Mouse (Mus musculus): Measurements from ENCODE around the gene Pde10a. TPM values are rescaled to one million over a fixed set of nuclear protein-coding genes. Genes with fewer than 3 reads are reported as not detected.

The Pde10a gene
- total and polyA plus RNA-seq, 2 experiments from 2014 or later: 1.5 to 3.0 TPM

DNA sequence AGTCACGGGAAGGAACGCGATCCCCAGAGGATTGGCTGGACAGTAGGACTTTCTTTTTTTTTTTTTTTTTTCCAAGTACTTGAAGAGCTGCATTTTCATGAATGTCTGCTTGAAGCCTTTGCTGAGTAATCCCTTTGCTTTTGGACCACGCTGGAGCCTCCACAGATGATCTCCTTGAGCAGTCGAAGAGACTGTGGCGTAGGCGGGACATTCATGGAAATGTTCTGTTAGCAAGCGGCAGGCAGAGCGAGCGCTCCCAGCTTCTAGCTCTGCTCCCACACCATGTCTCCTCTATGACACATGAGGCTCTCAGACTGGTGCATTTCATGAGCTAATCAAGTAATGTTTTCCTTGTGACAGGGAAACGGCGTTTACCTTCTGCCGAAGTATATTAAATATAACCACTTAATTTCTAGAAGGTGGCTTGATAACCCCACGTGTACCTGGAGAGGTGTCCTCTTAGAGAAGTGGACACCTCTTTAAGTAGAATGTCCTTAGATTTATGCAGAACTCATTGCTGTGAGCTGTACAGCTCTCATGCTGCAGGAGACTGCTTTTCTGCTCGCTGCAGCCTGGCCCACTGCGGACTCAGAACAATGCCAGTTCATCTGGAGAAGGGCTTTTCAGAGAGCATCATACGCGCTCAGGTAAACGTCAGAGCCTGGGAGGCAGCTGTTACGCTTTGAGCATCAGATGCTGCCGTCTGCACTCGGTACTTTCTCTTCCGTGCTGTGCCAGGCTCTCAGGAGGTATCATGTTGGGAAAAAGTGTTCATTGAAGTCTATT lies 333.7 kb downstream of the Pde10a start:
- Histone ChIP-seq H3K27me3 (ENCODE audit: control insufficient read depth, insufficient read depth, low read length) (no peaks in the 10 kb centered on the region), H3K36me3 (replicated peaks; ENCODE audit: control insufficient read depth, insufficient read depth, low read length) (no peaks in the 10 kb centered on the region), H3K9ac (replicated peaks; ENCODE audit: low read depth, low read length) (no peak overlapping the region), H3K9me3 (replicated peaks; ENCODE audit: control insufficient read depth, low read length) (no peaks in the 10 kb centered on the region), H3K4me2 (ENCODE audit: low read depth, low read length) (0 out of 2 replicates have a peak overlapping the region, but pooled peaks have one; percentile 2), H3K4me1 (ENCODE audit: control insufficient read depth, insufficient read depth) (peaks cover 18% of the 10 kb centered on the region), H3K27ac (ENCODE audit: low read depth) (peak overlapping the region; percentile 49), H3K4me3 (ENCODE audit: low read depth, low read length) (no peak overlapping the region)
- TF ChIP-seq EP300 (IDR thresholded peaks at IDR 0.05; ENCODE audit: low read depth) (no peak), CTCF (IDR thresholded peaks at IDR 0.05; ENCODE audit: low read depth) (no peak)
- DNase-seq (ENCODE audit: low spot score) (no peak), ATAC-seq (ENCODE audit: insufficient read depth, low read depth) (no peak)
- 66% methylated on average over 23 of the region's 23 CpGs for WGBS

DNA sequence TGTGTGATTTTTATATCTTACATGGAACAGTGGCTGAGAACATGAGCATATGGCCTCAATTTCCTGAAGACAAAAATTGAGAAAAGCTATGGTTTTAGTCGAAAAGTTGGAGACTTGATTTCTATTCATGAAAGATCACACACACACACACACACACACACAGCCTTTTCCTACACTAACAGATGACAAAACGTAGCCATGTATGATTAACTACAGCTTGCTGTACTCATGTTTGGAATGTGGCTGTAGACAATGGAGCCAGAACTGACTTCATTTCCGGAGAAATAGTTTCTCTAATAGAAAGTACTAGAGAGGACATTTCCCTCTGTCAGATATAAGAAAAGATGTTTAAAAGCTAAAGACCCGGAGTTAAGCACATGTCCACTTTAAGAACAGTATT lies 334.3 kb downstream of the Pde10a start:
- no peak overlapping the region for H3K4me3 ChIP-seq (ENCODE audit: low read depth, low read length)
- H3K9ac ChIP-seq (replicated peaks; ENCODE audit: low read depth, low read length): no peak overlapping the region
- H3K27me3 ChIP-seq (ENCODE audit: control insufficient read depth, insufficient read depth, low read length): no peaks in the 10 kb centered on the region
- H3K4me1 ChIP-seq (ENCODE audit: control insufficient read depth, insufficient read depth): peaks cover 18% of the 10 kb centered on the region
- TF ChIP-seq CTCF (IDR thresholded peaks at IDR 0.05; ENCODE audit: low read depth): no peak
- no peak for TF ChIP-seq EP300 (IDR thresholded peaks at IDR 0.05; ENCODE audit: low read depth)
- H3K4me2 ChIP-seq (ENCODE audit: low read depth, low read length): no peak overlapping the region
- peak overlapping the region; percentile 49 for H3K27ac ChIP-seq (ENCODE audit: low read depth)
- WGBS: 28% methylated on average over 4 of the region's 4 CpGs
- peak; percentile 40; the same call in 1 of the 2 replicates for ATAC-seq (ENCODE audit: insufficient read depth, low read depth)
- no peaks in the 10 kb centered on the region for H3K36me3 ChIP-seq (replicated peaks; ENCODE audit: control insufficient read depth, insufficient read depth, low read length)
- H3K9me3 ChIP-seq (replicated peaks; ENCODE audit: control insufficient read depth, low read length): no peaks in the 10 kb centered on the region
- DNase-seq (ENCODE audit: low spot score): peak; percentile 47

DNA sequence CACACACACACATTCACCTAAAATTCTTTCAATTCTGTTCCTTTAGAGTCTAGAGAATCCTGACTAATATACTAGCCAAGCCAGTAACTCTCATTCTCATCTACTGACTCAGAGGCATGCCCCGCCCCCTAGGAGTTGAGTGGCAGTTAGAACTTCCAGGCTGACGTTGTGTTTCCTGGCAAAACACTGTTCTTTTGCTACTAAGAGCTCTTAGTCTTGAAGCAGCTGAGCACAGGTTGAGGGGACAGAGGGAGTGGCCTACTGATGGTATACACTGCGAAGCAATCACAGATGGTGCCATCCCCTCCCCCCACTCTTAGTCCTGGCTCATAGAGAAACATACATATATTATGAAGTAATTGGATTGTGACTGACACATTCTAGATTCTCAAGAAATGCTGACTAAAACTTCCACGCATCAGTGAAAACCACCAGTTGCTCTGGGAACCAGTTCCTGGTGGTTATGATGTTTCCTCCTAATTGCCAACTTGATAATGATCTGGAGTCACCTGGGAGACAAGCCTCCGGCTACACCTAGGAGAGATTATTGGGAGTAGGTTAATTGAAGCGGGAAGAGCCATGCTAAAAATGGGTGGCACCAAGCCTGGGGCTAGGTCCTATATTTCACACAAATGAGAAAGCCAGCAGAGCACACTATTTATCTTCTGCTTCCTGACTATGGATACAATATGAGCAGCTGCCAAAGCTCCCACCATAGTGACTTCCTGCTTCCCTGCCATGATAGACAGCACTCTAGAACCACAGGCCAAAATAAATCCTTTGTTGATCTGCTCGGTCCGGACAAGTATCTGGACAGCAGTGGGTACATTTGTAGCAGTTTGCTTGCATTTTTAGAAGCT lies 339.7 kb downstream of the Pde10a start:
- Histone ChIP-seq H3K36me3 (replicated peaks; ENCODE audit: control insufficient read depth, insufficient read depth, low read length) (no peaks in the 10 kb centered on the region), H3K4me3 (ENCODE audit: low read depth, low read length) (no peak overlapping the region), H3K4me1 (ENCODE audit: control insufficient read depth, insufficient read depth) (no peaks in the 10 kb centered on the region), H3K9me3 (replicated peaks; ENCODE audit: control insufficient read depth, low read length) (no peaks in the 10 kb centered on the region), H3K27me3 (ENCODE audit: control insufficient read depth, insufficient read depth, low read length) (no peaks in the 10 kb centered on the region), H3K27ac (ENCODE audit: low read depth) (0 out of 2 replicates have a peak overlapping the region, but pooled peaks have one; percentile 25), H3K9ac (replicated peaks; ENCODE audit: low read depth, low read length) (no peak overlapping the region), H3K4me2 (ENCODE audit: low read depth, low read length) (no peak overlapping the region)
- no peak for TF ChIP-seq EP300 (IDR thresholded peaks at IDR 0.05; ENCODE audit: low read depth)
- no peak for TF ChIP-seq CTCF (IDR thresholded peaks at IDR 0.05; ENCODE audit: low read depth)
- DNase-seq (ENCODE audit: low spot score) (peak; percentile 66), ATAC-seq (ENCODE audit: insufficient read depth, low read depth) (peak; percentile 39; the same call in 1 of the 2 replicates)
- WGBS: 57% methylated on average over 8 of the region's 8 CpGs

DNA sequence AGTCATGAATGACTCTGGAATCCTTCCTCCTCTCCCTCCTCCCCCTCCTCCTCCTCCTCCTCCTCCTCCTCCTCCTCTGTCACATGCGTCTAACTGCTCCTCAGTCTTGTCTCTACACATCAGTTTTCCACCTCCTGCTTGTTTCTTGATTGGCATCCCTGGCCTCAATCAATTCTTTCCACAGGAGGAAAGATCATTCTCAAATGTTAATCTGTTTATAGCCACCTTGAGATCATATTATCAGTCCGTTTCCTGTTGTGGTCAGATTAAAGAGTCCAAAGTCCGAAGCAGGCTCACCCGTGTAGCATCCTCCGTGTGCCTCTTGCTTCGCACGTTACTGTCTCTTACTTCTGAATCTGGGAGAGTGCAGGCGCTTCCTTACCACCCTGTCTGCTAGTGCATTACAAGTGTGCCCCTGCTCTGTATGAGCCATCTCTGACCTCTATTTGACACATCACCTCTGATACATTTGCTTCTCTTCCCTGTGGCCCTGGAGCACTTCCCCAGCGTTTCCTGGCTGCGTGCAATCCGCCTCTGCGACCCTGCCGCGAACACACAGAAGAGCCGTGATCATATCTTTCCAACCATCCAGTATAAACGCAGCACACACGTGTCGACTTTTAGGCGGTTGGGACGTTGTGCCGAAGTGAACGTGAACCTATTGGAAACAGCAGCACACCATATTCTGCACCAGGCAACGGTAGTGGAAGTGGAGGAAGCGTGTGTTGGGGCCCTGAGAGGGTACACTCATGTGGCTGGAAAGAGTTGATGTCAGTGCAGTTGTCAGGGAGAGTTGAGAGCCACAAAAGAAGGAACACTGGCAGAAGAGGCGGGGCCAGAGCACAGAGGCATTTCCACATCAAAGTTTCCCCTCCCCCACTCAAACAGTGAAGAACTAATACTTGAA lies 342.4 kb downstream of the Pde10a start:
- H3K27ac ChIP-seq (ENCODE audit: low read depth): no peak overlapping the region
- WGBS: 59% methylated on average over 25 of the region's 25 CpGs

DNA sequence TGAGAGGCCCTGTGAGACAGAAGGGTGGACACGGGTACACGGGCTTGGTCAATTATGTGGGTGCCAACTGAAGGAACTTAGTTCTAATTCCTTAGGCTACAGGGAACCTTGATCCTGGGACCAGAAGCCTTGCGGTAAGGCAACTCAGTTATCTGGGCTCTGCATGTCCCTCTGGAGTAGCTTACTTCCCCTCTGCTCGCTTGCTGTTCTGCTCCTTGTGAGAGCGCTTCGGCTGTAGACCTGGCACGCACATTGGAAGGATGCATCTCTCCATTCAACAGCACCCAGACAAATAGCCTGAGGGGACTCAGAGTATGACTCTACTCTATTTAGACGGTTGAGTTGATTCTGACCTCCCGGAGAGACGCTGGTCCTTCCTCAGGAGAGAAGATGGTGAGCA lies 344.1 kb downstream of the Pde10a start:
- Histone ChIP-seq H3K36me3 (replicated peaks; ENCODE audit: control insufficient read depth, insufficient read depth, low read length) (no peaks in the 10 kb centered on the region), H3K4me2 (ENCODE audit: low read depth, low read length) (no peak overlapping the region), H3K4me1 (ENCODE audit: control insufficient read depth, insufficient read depth) (peaks cover 17% of the 10 kb centered on the region), H3K4me3 (ENCODE audit: low read depth, low read length) (no peak overlapping the region), H3K9ac (replicated peaks; ENCODE audit: low read depth, low read length) (no peak overlapping the region), H3K27ac (ENCODE audit: low read depth) (no peak overlapping the region), H3K27me3 (ENCODE audit: control insufficient read depth, insufficient read depth, low read length) (no peaks in the 10 kb centered on the region), H3K9me3 (replicated peaks; ENCODE audit: control insufficient read depth, low read length) (no peaks in the 10 kb centered on the region)
- TF ChIP-seq CTCF (IDR thresholded peaks at IDR 0.05; ENCODE audit: low read depth) (no peak), EP300 (IDR thresholded peaks at IDR 0.05; ENCODE audit: low read depth) (no peak)
- 90% methylated on average over 10 of the region's 10 CpGs for WGBS
- DNase-seq (ENCODE audit: low spot score): no peak
- no peak for ATAC-seq (ENCODE audit: insufficient read depth, low read depth)

More for the DNA sequence above, 342.4 kb downstream of the Pde10a start:
- no peak for ATAC-seq (ENCODE audit: insufficient read depth, low read depth)
- Histone ChIP-seq H3K27me3 (ENCODE audit: control insufficient read depth, insufficient read depth, low read length) (no peaks in the 10 kb centered on the region), H3K4me3 (ENCODE audit: low read depth, low read length) (no peak overlapping the region), H3K4me1 (ENCODE audit: control insufficient read depth, insufficient read depth) (peaks cover 13% of the 10 kb centered on the region), H3K9ac (replicated peaks; ENCODE audit: low read depth, low read length) (no peak overlapping the region), H3K36me3 (replicated peaks; ENCODE audit: control insufficient read depth, insufficient read depth, low read length) (no peaks in the 10 kb centered on the region), H3K9me3 (replicated peaks; ENCODE audit: control insufficient read depth, low read length) (no peaks in the 10 kb centered on the region), H3K4me2 (ENCODE audit: low read depth, low read length) (peak overlapping the region; percentile 9; the same call in 1 of the 2 replicates)
- DNase-seq (ENCODE audit: low spot score): no peak
- no peak for TF ChIP-seq CTCF (IDR thresholded peaks at IDR 0.05; ENCODE audit: low read depth)

All from heart, postnatal 0 days (tissue).